Mouse (Mus musculus): Measurements from ENCODE around the gene Ints7.

DNA sequence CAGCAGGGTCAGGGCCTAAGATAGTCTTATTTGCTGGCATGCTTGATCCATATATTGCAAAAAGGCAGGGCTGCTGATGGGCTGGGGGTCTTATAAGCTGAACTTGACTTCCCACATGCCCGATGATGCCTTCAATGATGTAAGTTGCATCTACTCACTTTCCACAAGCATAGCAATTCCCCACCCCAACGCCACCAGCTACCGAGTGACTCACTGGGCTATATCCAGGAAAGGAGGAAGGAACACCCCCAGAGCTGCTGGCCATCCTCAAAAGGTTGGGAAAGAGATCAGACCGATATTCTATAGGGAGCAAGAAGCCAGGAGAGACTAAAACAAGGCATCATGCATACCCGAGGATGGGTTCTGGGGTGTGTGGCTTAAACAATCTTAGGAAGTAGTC lies 15.7 kb upstream of the Ints7 start:
- TF ChIP-seq POLR2A (IDR thresholded peaks at IDR 0.05; ENCODE audit: extremely low read depth, insufficient read depth, low read length) = no peak
- no peak for TF ChIP-seq CTCF (IDR thresholded peaks at IDR 0.05; ENCODE audit: low read depth, low read length)

All from liver, adult 2 months (tissue).